Mouse (Mus musculus) heart, embryonic 16.5 days (tissue): ENCODE measurements at regions not wholly inside any gene's neighbourhood (a gene's known extent, or its start where the extent isn't known, plus 50 kb on each side); places are given as distances from the start of the nearest gene placed in this dataset.

Source experiments
- ATAC-seq: fragments of 200-750 bp; cut with Nextera tagmentation; replicated peaks from 2 replicates; pipeline ENCODE4 v1.8.0; 2017; ENCODE audit warnings: moderate number of reproducible peaks; ENCODE audit not compliant: insufficient read depth, low FRiP score; ENCODE audit errors: extremely low read depth
- H3K27ac ChIP-seq: fragments of 300-500 bp; sonication (generic); 2 replicates; pipeline ENCODE4 v1.5.1; 2014; ENCODE audit warnings: mild to moderate bottlenecking, low read length, control low read depth, moderate library complexity
- H3K27me3 ChIP-seq: fragments of 300-500 bp; sonication (generic); 2 replicates; pipeline ENCODE4 v1.6.1; 2014; ENCODE audit warnings: low read length, mixed read lengths; ENCODE audit not compliant: control insufficient read depth, insufficient read depth
- H3K36me3 ChIP-seq: fragments of 300-500 bp; sonication (generic); 2 replicates; pipeline ENCODE4 v1.6.1; 2014; ENCODE audit not compliant: control insufficient read depth, insufficient read depth
- H3K4me1 ChIP-seq: fragments of 300-500 bp; sonication (generic); 2 replicates; pipeline ENCODE4 v1.6.1; 2014; ENCODE audit warnings: low read length, mixed read lengths; ENCODE audit not compliant: control insufficient read depth, insufficient read depth
- H3K4me2 ChIP-seq: fragments of 300-500 bp; sonication (generic); 2 replicates; pipeline ENCODE4 v1.6.1; 2014; ENCODE audit warnings: low read depth, mild to moderate bottlenecking, control low read depth, low read length
- H3K4me3 ChIP-seq: fragments of 300-500 bp; sonication (generic); 2 replicates; pipeline ENCODE4 v1.5.1; 2014; ENCODE audit warnings: mild to moderate bottlenecking, control low read depth, low read length
- H3K9ac ChIP-seq: fragments of 300-500 bp; sonication (generic); 2 replicates; pipeline ENCODE4 v1.6.1; 2014; ENCODE audit warnings: low read length, control low read depth
- H3K9me3 ChIP-seq: fragments of 300-500 bp; sonication (generic); replicated peaks from 2 replicates; pipeline ENCODE4 v1.6.1; 2016; ENCODE audit warnings: low read length; ENCODE audit not compliant: control insufficient read depth
- WGBS: fragments of 180-500 bp; shearing (Covaris S2); extraction: QIAGEN DNeasy Blood & Tissue Kit; methylation state at CpG from one replicate; pipeline ENCODE4 v1.1.7; 2014; 5-methylcytosine and 5-hydroxymethylcytosine counted together

GRCm38 (mm10) chr5:128488872-128489580 is 56.1 kb upstream of the Tmem132d start:
- Histone ChIP-seq H3K4me2 (no peak overlapping the region), H3K36me3 (no peaks in the 10 kb centered on the region), H3K27ac (no peak overlapping the region), H3K4me1 (no peaks in the 10 kb centered on the region), H3K9ac (no peak overlapping the region), H3K9me3 (peaks cover 12% of the 10 kb centered on the region), H3K4me3 (no peak overlapping the region), H3K27me3 (peaks cover 5% of the 10 kb centered on the region)
- 74% methylated on average over 4 of the region's 4 CpGs for WGBS
- ATAC-seq, result no peak

GRCm38 (mm10) chr5:128487371-128487770 is 54.5 kb upstream of the Tmem132d start:
- H3K36me3 ChIP-seq, result no peaks in the 10 kb centered on the region
- no peak overlapping the region for H3K9ac ChIP-seq
- H3K4me3 ChIP-seq, result no peak overlapping the region
- H3K27ac ChIP-seq, result no peak overlapping the region
- H3K4me1 ChIP-seq, result no peaks in the 10 kb centered on the region
- H3K4me2 ChIP-seq, result no peak overlapping the region
- peaks cover 12% of the 10 kb centered on the region for H3K9me3 ChIP-seq
- H3K27me3 ChIP-seq, result peaks cover 15% of the 10 kb centered on the region
- 59% methylated on average over 3 of the region's 3 CpGs for WGBS
- no peak for ATAC-seq

- H3K27me3 ChIP-seq, result peaks cover 21% of the 10 kb centered on the region
- H3K4me1 ChIP-seq, result no peaks in the 10 kb centered on the region
- ATAC-seq, result no peak
- no peak overlapping the region for H3K4me2 ChIP-seq
- 39% methylated on average over 6 of the region's 6 CpGs for WGBS
- no peak overlapping the region for H3K9ac ChIP-seq
- H3K36me3 ChIP-seq, result no peaks in the 10 kb centered on the region
- H3K4me3 ChIP-seq, result no peak overlapping the region
- peaks cover 5% of the 10 kb centered on the region; the same call in 1 of the 2 replicates for H3K9me3 ChIP-seq
- no peak overlapping the region for H3K27ac ChIP-seq
These were observed 51.2 kb upstream of the Tmem132d start for GRCm38 (mm10) chr5:128484116-128484515.

- Histone ChIP-seq H3K27me3 (peaks cover 21% of the 10 kb centered on the region), H3K4me3 (no peak overlapping the region), H3K9ac (no peak overlapping the region), H3K4me2 (peak overlapping the region; percentile 39; the same call in 1 of the 2 replicates), H3K9me3 (no peaks in the 10 kb centered on the region; the same call in 1 of the 2 replicates), H3K4me1 (no peaks in the 10 kb centered on the region), H3K27ac (no peak overlapping the region), H3K36me3 (no peaks in the 10 kb centered on the region)
- WGBS, result 10% methylated on average over 13 of the region's 13 CpGs
- no peak for ATAC-seq
These were observed 50.5 kb upstream of the Tmem132d start for GRCm38 (mm10) chr5:128483441-128483810.

- Histone ChIP-seq H3K4me1 (no peaks in the 10 kb centered on the region), H3K27me3 (peaks cover 21% of the 10 kb centered on the region), H3K36me3 (no peaks in the 10 kb centered on the region), H3K4me2 (peak overlapping the region; percentile 39; the same call in 1 of the 2 replicates), H3K4me3 (no peak overlapping the region), H3K9me3 (no peaks in the 10 kb centered on the region), H3K27ac (no peak overlapping the region), H3K9ac (no peak overlapping the region)
- ATAC-seq, result no peak
- 5% methylated on average over 20 of the region's 20 CpGs for WGBS
These were observed 50.0 kb upstream of the Tmem132d start for GRCm38 (mm10) chr5:128482617-128483440.
